Mouse (Mus musculus) hindbrain, embryonic 16.5 days (tissue): ENCODE data around the gene Majin. TPM values are rescaled to one million over a fixed set of nuclear protein-coding genes. Genes with fewer than 3 reads are reported as not detected.

Experiments used
- ATAC-seq: fragments of 200-750 bp; cut with Nextera tagmentation; 2 replicates; pipeline ENCODE4 v1.8.0; 2017; ENCODE audit warnings: moderate TSS enrichment, moderate library complexity
- H3K27ac ChIP-seq: fragments of 300-500 bp; sonication (generic); 2 replicates; pipeline ENCODE4 v1.5.1; 2014; ENCODE audit warnings: low read depth, mild to moderate bottlenecking, control low read depth, low read length, moderate library complexity
- H3K27me3 ChIP-seq: fragments of 300-500 bp; sonication (generic); replicated peaks from 2 replicates; pipeline ENCODE4 v1.6.1; 2014; ENCODE audit warnings: low read length; ENCODE audit not compliant: control insufficient read depth, insufficient read depth
- H3K36me3 ChIP-seq: fragments of 300-500 bp; sonication (generic); 2 replicates; pipeline ENCODE4 v1.6.1; 2014; ENCODE audit warnings: mild to moderate bottlenecking, low read length, moderate library complexity, mixed read lengths; ENCODE audit not compliant: control insufficient read depth, insufficient read depth
- H3K4me1 ChIP-seq: fragments of 300-500 bp; sonication (generic); 2 replicates; pipeline ENCODE4 v1.6.1; 2014; ENCODE audit warnings: low read depth, low read length; ENCODE audit not compliant: control insufficient read depth, insufficient read depth
- H3K4me2 ChIP-seq: fragments of 300-500 bp; sonication (generic); 2 replicates; pipeline ENCODE4 v1.6.1; 2014; ENCODE audit warnings: mild to moderate bottlenecking, low read length, control low read depth, moderate library complexity
- H3K4me3 ChIP-seq: fragments of 300-500 bp; sonication (generic); 2 replicates; pipeline ENCODE4 v1.5.1; 2014; ENCODE audit warnings: mild to moderate bottlenecking, low read length, control low read depth, moderate library complexity
- H3K9ac ChIP-seq: fragments of 300-500 bp; sonication (generic); 2 replicates; pipeline ENCODE4 v1.6.1; 2014; ENCODE audit warnings: low read depth, mild to moderate bottlenecking, control low read depth, low read length, moderate library complexity
- H3K9me3 ChIP-seq: fragments of 300-500 bp; sonication (generic); 2 replicates; pipeline ENCODE4 v1.6.1; 2014; ENCODE audit warnings: mild to moderate bottlenecking, low read length, moderate library complexity; ENCODE audit not compliant: control insufficient read depth
- WGBS: fragments of 180-500 bp; shearing (Covaris S2); extraction: QIAGEN DNeasy Blood & Tissue Kit; methylation state at CpG from one replicate; pipeline ENCODE4 v1.1.7; 2014; 5-methylcytosine and 5-hydroxymethylcytosine counted together
- polyA plus RNA-seq: library from polyadenylated mRNA; unstranded; fragments of >200 nt; fragmentation: Nextera tagmentation; extraction: Ambion mirVana; gene quantifications from 2 replicates; pipeline ENCODE4 v1.2.1, GENCODE M21; 2015

Majin gene
- polyA plus RNA-seq, 1 experiment from 2014 or later = 0.10 TPM

GRCm38 (mm10) chr19:6242281-6242680, 58.1 kb downstream of the Majin start:
- Histone ChIP-seq H3K27ac (peak overlapping the region; percentile 73; the same call in 1 of the 2 replicates), H3K9ac (peak overlapping the region; percentile 95), H3K4me1 (peaks cover 12% of the 10 kb centered on the region), H3K4me2 (peak overlapping the region; percentile 65), H3K4me3 (peak overlapping the region; percentile 94), H3K36me3 (peaks cover 14% of the 10 kb centered on the region), H3K27me3 (no peaks in the 10 kb centered on the region), H3K9me3 (no peaks in the 10 kb centered on the region)
- 4% methylated on average over 4 of the region's 4 CpGs for WGBS
- no peak for ATAC-seq

- no peak for ATAC-seq
- peaks cover 23% of the 10 kb centered on the region for H3K36me3 ChIP-seq
- no peak overlapping the region for H3K9ac ChIP-seq
- H3K9me3 ChIP-seq = no peaks in the 10 kb centered on the region
- H3K4me1 ChIP-seq = peaks cover 12% of the 10 kb centered on the region
- no peak overlapping the region for H3K4me2 ChIP-seq
- H3K27me3 ChIP-seq = no peaks in the 10 kb centered on the region
- 82% methylated on average over 5 of the region's 5 CpGs for WGBS
- H3K4me3 ChIP-seq = no peak overlapping the region
- no peak overlapping the region for H3K27ac ChIP-seq
Observed at GRCm38 (mm10) chr19:6243226-6243625, 59.0 kb downstream of the Majin start.

GRCm38 (mm10) chr19:6245806-6246205, 61.6 kb downstream of the Majin start:
- no peak for ATAC-seq
- no peak overlapping the region for H3K4me3 ChIP-seq
- no peak overlapping the region for H3K4me2 ChIP-seq
- H3K9ac ChIP-seq = no peak overlapping the region
- WGBS = 49% methylated on average over 1 of the region's 1 CpGs
- H3K4me1 ChIP-seq = peaks cover 12% of the 10 kb centered on the region
- no peak overlapping the region for H3K27ac ChIP-seq
- no peaks in the 10 kb centered on the region for H3K27me3 ChIP-seq
- no peaks in the 10 kb centered on the region for H3K9me3 ChIP-seq
- H3K36me3 ChIP-seq = peaks cover 34% of the 10 kb centered on the region

- Histone ChIP-seq H3K9me3 (no peaks in the 10 kb centered on the region), H3K4me1 (peaks cover 5% of the 10 kb centered on the region), H3K36me3 (peaks cover 46% of the 10 kb centered on the region), H3K27me3 (no peaks in the 10 kb centered on the region), H3K4me2 (no peak overlapping the region), H3K9ac (no peak overlapping the region), H3K27ac (no peak overlapping the region), H3K4me3 (no peak overlapping the region)
- ATAC-seq = no peak
- 94% methylated on average over 29 of the region's 29 CpGs for WGBS
Observed at GRCm38 (mm10) chr19:6247526-6248300, 63.5 kb downstream of the Majin start.

GRCm38 (mm10) chr19:6253021-6253420, 68.8 kb downstream of the Majin start:
- ATAC-seq = no peak
- WGBS = 93% methylated on average over 4 of the region's 4 CpGs
- no peak overlapping the region for H3K4me2 ChIP-seq

GRCm38 (mm10) chr19:6260428-6260827, 76.2 kb downstream of the Majin start:
- Histone ChIP-seq H3K36me3 (peaks cover 47% of the 10 kb centered on the region), H3K9me3 (no peaks in the 10 kb centered on the region)
- WGBS = 76% methylated on average over 2 of the region's 2 CpGs

More at GRCm38 (mm10) chr19:6253021-6253420, 68.8 kb downstream of the Majin start:
- H3K36me3 ChIP-seq = peaks cover 53% of the 10 kb centered on the region
- H3K27ac ChIP-seq = no peak overlapping the region
- H3K9me3 ChIP-seq = no peaks in the 10 kb centered on the region
- no peak overlapping the region for H3K4me3 ChIP-seq
- H3K9ac ChIP-seq = no peak overlapping the region
- no peaks in the 10 kb centered on the region for H3K4me1 ChIP-seq
- no peaks in the 10 kb centered on the region for H3K27me3 ChIP-seq

GRCm38 (mm10) chr19:6260946-6261345, 76.8 kb downstream of the Majin start:
- 82% methylated on average over 4 of the region's 4 CpGs for WGBS
- ATAC-seq = no peak
- H3K4me2 ChIP-seq = no peak overlapping the region
- no peaks in the 10 kb centered on the region for H3K9me3 ChIP-seq
- H3K36me3 ChIP-seq = peaks cover 47% of the 10 kb centered on the region
- H3K4me1 ChIP-seq = no peaks in the 10 kb centered on the region
- H3K27ac ChIP-seq = no peak overlapping the region
- H3K4me3 ChIP-seq = no peak overlapping the region
- no peak overlapping the region for H3K9ac ChIP-seq
- no peaks in the 10 kb centered on the region for H3K27me3 ChIP-seq

More at GRCm38 (mm10) chr19:6260428-6260827, 76.2 kb downstream of the Majin start:
- no peak overlapping the region for H3K4me2 ChIP-seq
- H3K4me1 ChIP-seq = no peaks in the 10 kb centered on the region
- ATAC-seq = no peak
- no peak overlapping the region for H3K4me3 ChIP-seq
- no peak overlapping the region for H3K27ac ChIP-seq
- no peak overlapping the region for H3K9ac ChIP-seq
- H3K27me3 ChIP-seq = no peaks in the 10 kb centered on the region

- Histone ChIP-seq H3K4me1 (no peaks in the 10 kb centered on the region), H3K36me3 (peaks cover 44% of the 10 kb centered on the region)
- WGBS = 94% methylated on average over 14 of the region's 14 CpGs
Observed at GRCm38 (mm10) chr19:6261379-6261778, 77.2 kb downstream of the Majin start.

GRCm38 (mm10) chr19:6262222-6262621, 78.0 kb downstream of the Majin start:
- Histone ChIP-seq H3K36me3 (peaks cover 37% of the 10 kb centered on the region), H3K4me3 (no peak overlapping the region), H3K27me3 (no peaks in the 10 kb centered on the region), H3K9ac (no peak overlapping the region), H3K27ac (no peak overlapping the region), H3K9me3 (no peaks in the 10 kb centered on the region), H3K4me1 (no peaks in the 10 kb centered on the region), H3K4me2 (no peak overlapping the region)
- no peak for ATAC-seq
- WGBS = 66% methylated on average over 7 of the region's 7 CpGs

More at GRCm38 (mm10) chr19:6261379-6261778, 77.2 kb downstream of the Majin start:
- Histone ChIP-seq H3K4me2 (no peak overlapping the region), H3K9me3 (no peaks in the 10 kb centered on the region), H3K27ac (no peak overlapping the region), H3K27me3 (no peaks in the 10 kb centered on the region), H3K4me3 (no peak overlapping the region), H3K9ac (no peak overlapping the region)
- no peak for ATAC-seq
